Mouse (Mus musculus) WW6 (cell line): ENCODE data around the gene Bdh1.
A peak's percentile ranks its signal among the peaks of the same experiment; 100 is the strongest.

ENCODE experiments used
- DNase-seq: peaks from one replicate; pipeline ENCODE4 v3.0.0-alpha.2; 2013; ENCODE audit warnings: low read depth, low spot score

Gene Bdh1

DNA sequence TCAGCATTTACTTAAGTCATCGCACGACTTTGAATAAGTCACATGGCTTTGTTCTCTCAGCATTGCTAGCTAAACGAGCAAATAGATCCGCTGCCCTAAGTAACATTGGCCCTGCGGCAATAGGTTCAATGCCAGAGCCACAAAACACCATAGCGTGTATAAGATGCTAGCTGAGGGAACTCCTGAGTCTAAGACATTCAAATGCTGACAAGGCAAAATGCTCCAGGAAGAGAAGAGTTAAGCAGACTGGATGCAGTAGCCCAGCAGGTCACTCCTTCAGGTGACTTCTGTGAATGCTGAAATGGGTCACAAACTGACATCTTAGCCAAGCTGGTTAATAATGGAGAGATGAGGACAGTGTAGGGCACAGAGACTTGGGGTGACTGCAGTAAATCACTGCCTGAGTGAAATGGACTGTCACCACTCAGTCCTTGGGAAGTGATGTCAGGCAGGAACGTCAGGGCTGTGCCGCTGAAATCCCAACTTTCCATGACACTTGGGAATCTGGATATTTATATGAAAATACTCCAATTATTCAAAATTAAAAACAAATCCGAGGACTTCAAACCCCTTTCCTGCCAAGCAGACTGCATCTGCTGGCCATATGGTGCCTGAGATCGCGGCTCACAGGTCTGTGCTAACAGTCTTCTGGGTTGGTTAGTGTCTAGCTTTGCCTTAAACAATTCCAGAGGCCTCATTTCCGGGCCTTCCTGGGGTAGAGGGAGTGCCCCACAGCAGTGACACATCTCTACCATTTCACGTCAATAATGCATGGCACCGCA lies 79.1 kb downstream of the Bdh1 start:
- DNase-seq, result no peak

DNA sequence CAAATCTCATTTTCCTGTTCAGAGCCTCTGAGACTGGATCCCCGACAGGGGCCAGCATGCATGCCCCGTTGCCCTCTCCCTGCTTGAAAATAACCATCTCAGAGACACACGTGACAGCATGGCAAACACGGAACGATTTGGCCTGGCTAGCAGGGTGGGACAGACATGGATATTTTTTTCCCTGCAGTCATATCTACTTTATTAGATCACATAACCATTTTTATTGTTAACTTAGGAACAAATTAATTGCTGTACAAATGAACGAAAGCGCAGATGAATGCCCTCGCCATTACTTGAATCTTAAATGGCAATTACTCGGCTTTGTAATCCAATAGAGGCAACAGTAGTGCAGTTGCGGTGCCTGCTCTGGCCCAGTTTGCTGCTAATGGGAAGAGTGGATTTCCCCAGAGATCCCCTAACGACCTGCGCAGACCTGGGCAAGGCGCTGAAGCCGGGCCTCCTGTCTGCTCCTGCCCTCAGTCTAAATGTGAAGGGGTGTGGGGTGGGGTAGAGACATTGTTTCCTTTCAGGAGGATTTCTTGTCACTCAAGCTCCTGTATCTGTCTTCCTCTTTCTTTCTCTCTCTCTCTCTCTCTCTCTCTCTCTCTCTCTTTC lies 79.8 kb downstream of the Bdh1 start:
- DNase-seq, result no peak

GRCm38 (mm10) chr16:31506665-31507456 lies 84.8 kb downstream of the Bdh1 start:
- no peak for DNase-seq

DNA sequence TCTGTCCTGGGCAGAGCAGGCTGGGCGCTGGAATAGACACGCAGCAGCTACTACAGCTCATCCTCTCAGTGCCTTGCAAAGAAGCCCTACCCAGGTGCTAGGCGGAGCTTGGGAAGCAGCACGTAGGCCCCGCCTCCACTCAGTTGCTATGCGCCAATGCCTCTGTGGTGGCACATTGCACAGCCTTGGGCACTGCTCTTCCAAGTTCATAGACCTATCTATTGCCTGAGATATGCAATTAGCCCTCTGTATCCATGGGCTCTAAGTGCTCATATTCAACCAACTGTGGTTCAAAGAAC lies 85.3 kb downstream of the Bdh1 start:
- peak; percentile 56 for DNase-seq

- DNase-seq, result peak; percentile 76
These were observed 85.9 kb downstream of the Bdh1 start for GRCm38 (mm10) chr16:31507794-31508526.
